Mouse (Mus musculus) CH12.LX (cell line): ENCODE data around the gene Sirt5. TPM values are rescaled to one million over a fixed set of nuclear protein-coding genes. Genes with fewer than 3 reads are reported as not detected.

Source experiments
- DNase-seq: peaks from one replicate; pipeline ENCODE4 v3.0.0-alpha.2; 2013; ENCODE audit errors: extremely low read depth
- H3K27ac ChIP-seq: 2 replicates; pipeline ENCODE4 v1.5.1; 2012; ENCODE audit warnings: low read depth, mild to moderate bottlenecking, control low read depth, moderate library complexity; ENCODE audit not compliant: insufficient read depth
- H3K27me3 ChIP-seq: replicated peaks from 2 replicates; pipeline ENCODE3; 2012; ENCODE audit warnings: inconsistent platforms
- H3K36me3 ChIP-seq, 2 experiments: replicated peaks in 1 of 2; 2 replicates each; pipeline versions ENCODE3 to v1.6.1; 2012; ENCODE audit warnings: inconsistent platforms in 1 of 2, low read length in 1 of 2, mild to moderate bottlenecking in 1 of 2, mixed read lengths in 1 of 2, moderate library complexity in 1 of 2; ENCODE audit not compliant: control insufficient read depth in 1 of 2, insufficient read depth in 1 of 2
- H3K4me1 ChIP-seq, 2 experiments: 2 replicates each; pipeline ENCODE4 v1.6.1; 2012; ENCODE audit warnings: inconsistent platforms in 1 of 2, moderate library complexity in 1 of 2; ENCODE audit not compliant: insufficient read depth in 2 of 2, control insufficient read depth in 1 of 2
- H3K4me2 ChIP-seq: 2 replicates; pipeline ENCODE4 v1.6.1; 2012; ENCODE audit warnings: low read depth, mild to moderate bottlenecking, control low read depth; ENCODE audit not compliant: poor library complexity, insufficient read depth, severe bottlenecking
- H3K4me3 ChIP-seq, 3 experiments: fragments of 150-350 bp in 1 of 3; sonication (generic) in 1 of 3; replicated peaks in 1 of 3; 2 replicates each; pipeline versions ENCODE3 to v1.5.1; 2011 to 2012; ENCODE audit warnings: low read depth in 2 of 3, low read length in 2 of 3, mild to moderate bottlenecking in 2 of 3, moderate library complexity in 2 of 3, control low read depth in 1 of 3, improper control_type of control experiment in 1 of 3, inconsistent platforms in 1 of 3, mixed read lengths in 1 of 3; ENCODE audit not compliant: poor library complexity in 1 of 3
- H3K79me2 ChIP-seq: replicated peaks from 2 replicates; pipeline ENCODE4 v1.6.1; 2012; ENCODE audit warnings: mild to moderate bottlenecking, moderate library complexity; ENCODE audit not compliant: control insufficient read depth, poor library complexity, insufficient read depth, severe bottlenecking; ENCODE audit errors: extremely low read depth
- H3K9ac ChIP-seq: 2 replicates; pipeline ENCODE4 v1.6.1; 2012; ENCODE audit warnings: low read depth, mild to moderate bottlenecking, control low read depth, moderate library complexity; ENCODE audit not compliant: insufficient read depth
- H3K9me3 ChIP-seq: replicated peaks from 2 replicates; pipeline ENCODE3; 2012; ENCODE audit warnings: low read length, inconsistent platforms, mixed read lengths
- CHD1 ChIP-seq: IDR thresholded peaks from 2 replicates; pipeline ENCODE4 v1.6.1; 2012; ENCODE audit warnings: low read depth, low read length, improper control_type of control experiment, inconsistent platforms
- CTCF ChIP-seq, 2 experiments: IDR thresholded peaks in 1 of 2; conservative IDR thresholded peaks in 1 of 2; 2 replicates each; pipeline ENCODE4 v1.5.1; 2011 to 2012; ENCODE audit warnings: low read depth in 2 of 2, low read length in 2 of 2, improper control_type of control experiment in 1 of 2, inconsistent platforms in 1 of 2, mild to moderate bottlenecking in 1 of 2, moderate library complexity in 1 of 2
- E2F4 ChIP-seq: IDR thresholded peaks from 2 replicates; pipeline ENCODE4 v1.6.1; 2011; ENCODE audit warnings: low read depth, low read length, improper control_type of control experiment; ENCODE audit not compliant: insufficient replicate concordance
- ELF1 ChIP-seq: IDR thresholded peaks from 2 replicates; pipeline ENCODE4 v1.6.1; 2014; ENCODE audit warnings: low read depth, mild to moderate bottlenecking, inconsistent platforms, low read length, improper control_type of control experiment
- HCFC1 ChIP-seq: IDR thresholded peaks from 2 replicates; pipeline ENCODE4 v1.6.1; 2012; ENCODE audit warnings: low read depth, mild to moderate bottlenecking, inconsistent platforms, low read length, improper control_type of control experiment
- JUND ChIP-seq: conservative IDR thresholded peaks from 2 replicates; pipeline ENCODE4 v1.6.1; 2011; ENCODE audit warnings: low read depth, low read length, improper control_type of control experiment
- MAX ChIP-seq: IDR thresholded peaks from 2 replicates; pipeline ENCODE4 v1.6.1; 2011; ENCODE audit warnings: low read length, improper control_type of control experiment
- MAZ ChIP-seq: IDR thresholded peaks from 2 replicates; pipeline ENCODE4 v1.6.1; 2012; ENCODE audit warnings: low read depth, mild to moderate bottlenecking, inconsistent platforms, low read length, improper control_type of control experiment, moderate library complexity
- MXI1 ChIP-seq: IDR thresholded peaks from 2 replicates; pipeline ENCODE4 v1.6.1; 2011; ENCODE audit warnings: mild to moderate bottlenecking, low read depth, low read length, improper control_type of control experiment
- MYC ChIP-seq: IDR thresholded peaks from 2 replicates; pipeline ENCODE4 v1.6.1; 2011; ENCODE audit warnings: low read depth, mild to moderate bottlenecking, improper control_type of control experiment, low read length
- RAD21 ChIP-seq: IDR thresholded peaks from 2 replicates; pipeline ENCODE4 v1.6.1; 2011; ENCODE audit warnings: low read depth, mild to moderate bottlenecking, low read length, improper control_type of control experiment, moderate library complexity
- RCOR1 ChIP-seq: conservative IDR thresholded peaks from 2 replicates; pipeline ENCODE4 v1.6.1; 2012; ENCODE audit warnings: low read depth, mild to moderate bottlenecking, inconsistent platforms, low read length, improper control_type of control experiment
- SIN3A ChIP-seq: IDR thresholded peaks from 2 replicates; pipeline ENCODE4 v1.6.1; 2012; ENCODE audit warnings: low read length, improper control_type of control experiment, inconsistent platforms
- SMC3 ChIP-seq: IDR thresholded peaks from 2 replicates; pipeline ENCODE4 v1.6.1; 2011; ENCODE audit warnings: low read depth, low read length, improper control_type of control experiment
- ZMIZ1 ChIP-seq: IDR thresholded peaks from 2 replicates; pipeline ENCODE4 v1.6.1; 2012; ENCODE audit warnings: low read depth, mild to moderate bottlenecking, inconsistent platforms, low read length, improper control_type of control experiment
- ZNF384 ChIP-seq: IDR thresholded peaks from 2 replicates; pipeline ENCODE4 v1.6.1; 2012; ENCODE audit warnings: low read depth, low read length, improper control_type of control experiment, inconsistent platforms
- dilution Hi-C: fragments of 300-500 bp; cut with MboI; formaldehyde crosslinking; loops from 2 replicates; pipeline ENCODE4 v1.14.3; 2020; ENCODE audit warnings: low sequenced_read_pairs; ENCODE audit not compliant: extremely low pct_unique_long_range_greater_than_20kb, extremely low pct_ligation_motif_present
- in situ Hi-C: fragments of 300-500 bp; cut with MboI; formaldehyde crosslinking; loops from 3 replicates; pipeline ENCODE4 v1.14.3; 2019; ENCODE audit warnings: low sequenced_read_pairs, low pct_ligation_motif_present, low pct_unique_long_range_greater_than_20kb, mixed read lengths
- polyA plus RNA-seq: library from polyadenylated mRNA; unstranded; fragments of >175 nt; gene quantifications from 2 replicates; pipeline ENCODE4 v1.2.1, GENCODE M21; 2012; ENCODE audit warnings: low read depth; ENCODE audit not compliant: insufficient read length
- total RNA-seq, 2 experiments: library from RNA; depleted of rRNA; stranded (reverse); fragments of 300-350 nt in 1 of 2; fragments of >200 nt in 1 of 2; gene quantifications; 2 replicates each; pipeline ENCODE4 v1.2.3; 2012 to 2014

Sirt5 gene
- total and polyA plus RNA-seq, 3 experiments = 8.2 to 11.3 (median 9.3) TPM

DNA sequence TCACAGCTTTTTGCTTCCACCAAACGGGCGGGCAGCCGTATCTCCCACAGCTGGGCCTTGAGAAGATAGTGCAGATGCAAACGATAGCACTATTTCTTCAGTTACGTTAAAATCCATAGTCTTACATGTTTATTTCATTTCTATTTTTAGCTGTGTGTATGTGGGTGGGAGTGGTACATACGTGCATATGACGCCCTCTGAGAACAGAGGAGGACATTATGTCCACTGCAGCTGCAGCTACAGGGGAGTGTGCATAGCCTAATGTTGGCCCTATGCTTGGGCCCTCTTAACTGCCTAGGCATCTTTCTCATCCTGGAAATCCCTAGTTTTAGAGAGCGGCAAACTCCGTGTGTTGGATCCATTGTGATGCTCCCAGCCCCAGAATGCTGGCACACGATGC, 8.9 kb downstream of the Sirt5 start:
- TF ChIP-seq HCFC1 = no peak
- TF ChIP-seq RCOR1 = no peak
- no peak for TF ChIP-seq ZMIZ1
- TF ChIP-seq JUND = no peak
- TF ChIP-seq MYC = no peak
- no peak for TF ChIP-seq ELF1
- no peak for TF ChIP-seq CTCF (conservative IDR thresholded peaks at IDR 0.05 in 1 of 2, IDR thresholded peaks at IDR 0.05 in 1 of 2; ENCODE audit: low read depth in 2 of 2, low read length in 2 of 2)
- TF ChIP-seq SMC3 = no peak
- TF ChIP-seq ZNF384 = no peak
- no peak for TF ChIP-seq MAZ
- no peak for TF ChIP-seq MXI1
- TF ChIP-seq, all 38 proteins: peak for 0
- H3K4me3 ChIP-seq = no peak overlapping the region
- no peak overlapping the region for H3K4me2 ChIP-seq
- H3K4me1 ChIP-seq = no peaks in the 10 kb centered on the region
- no peaks in the 10 kb centered on the region for H3K27me3 ChIP-seq
- H3K9ac ChIP-seq = no peak overlapping the region
- peaks cover 5% of the 10 kb centered on the region for H3K9me3 ChIP-seq
- H3K27ac ChIP-seq = no peak overlapping the region
- no peak for DNase-seq
- H3K79me2 ChIP-seq = no peaks in the 10 kb centered on the region
- in situ Hi-C loops = loop anchor here (25.0 kb wide), 1 partner anchor 363 kb away; no protein-coding TSS in a partner anchor
- dilution Hi-C loops = no loop called here
- peaks cover 12 to 67% of the 10 kb centered on the region in 2 experiments for H3K36me3 ChIP-seq

DNA sequence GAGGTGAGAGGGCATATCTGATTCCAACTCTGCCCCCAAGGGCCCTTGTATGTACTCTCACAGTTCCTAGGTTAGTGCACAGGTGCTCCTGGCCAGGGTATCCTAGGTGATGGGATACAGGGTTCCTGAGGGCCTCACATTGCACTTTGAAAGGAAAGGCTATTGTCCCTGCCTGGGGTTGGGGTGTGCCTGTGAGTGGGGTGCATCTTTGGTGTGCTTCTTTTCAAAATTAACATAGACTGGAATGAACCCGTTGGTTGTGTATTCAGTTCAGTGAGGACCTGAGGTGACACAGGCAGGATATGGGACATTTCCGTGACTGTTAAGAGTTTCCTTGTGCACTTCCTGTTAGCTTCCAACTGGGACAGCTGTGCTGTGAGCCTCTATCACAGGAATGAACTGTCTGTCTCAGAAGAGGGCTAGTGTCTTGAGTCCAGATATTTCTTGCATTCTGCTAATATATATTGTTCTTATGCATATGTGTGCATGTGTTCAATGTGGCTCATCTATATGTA, 9.7 kb downstream of the Sirt5 start:
- no peak overlapping the region for H3K27ac ChIP-seq
- dilution Hi-C loops = no loop called here
- DNase-seq = no peak
- H3K36me3 ChIP-seq = peaks cover 12 to 67% of the 10 kb centered on the region in 2 experiments
- H3K9ac ChIP-seq = no peak overlapping the region
- TF ChIP-seq CHD1 (no peak), SIN3A (no peak), RAD21 (no peak), MYC (no peak), MAX (no peak), E2F4 (no peak), RCOR1 (no peak)
- TF ChIP-seq, all 38 proteins: peak for 0
- Histone ChIP-seq H3K4me3 (no peak overlapping the region), H3K4me2 (no peak overlapping the region), H3K27me3 (no peaks in the 10 kb centered on the region), H3K79me2 (no peaks in the 10 kb centered on the region), H3K9me3 (peaks cover 5% of the 10 kb centered on the region), H3K4me1 (no peaks in the 10 kb centered on the region)
- in situ Hi-C loops = loop anchor here (25.0 kb wide), 1 partner anchor 362 kb away; no protein-coding TSS in a partner anchor
